Mouse (Mus musculus) heart, embryonic 13.5 days (tissue): ENCODE data around the gene Sp2. TPM values are rescaled to one million over a fixed set of nuclear protein-coding genes. Genes with fewer than 3 reads are reported as not detected.

Experiments
- ATAC-seq: fragments of 200-750 bp; cut with Nextera tagmentation; 2 replicates; pipeline ENCODE4 v1.8.0; 2017; ENCODE audit warnings: moderate TSS enrichment; ENCODE audit not compliant: insufficient number of reproducible peaks, low FRiP score, low TSS enrichment; ENCODE audit errors: extremely low read depth
- H3K27ac ChIP-seq: fragments of 300-500 bp; sonication (generic); replicated peaks from 2 replicates; pipeline ENCODE4 v1.5.1; 2015; ENCODE audit warnings: moderate library complexity, mild to moderate bottlenecking, inconsistent platforms
- H3K27me3 ChIP-seq: fragments of 300-500 bp; sonication (generic); replicated peaks from 2 replicates; pipeline ENCODE4 v1.6.1; 2015; ENCODE audit warnings: mild to moderate bottlenecking, inconsistent platforms
- H3K36me3 ChIP-seq: fragments of 300-500 bp; sonication (generic); 2 replicates; pipeline ENCODE4 v1.6.1; 2015; ENCODE audit warnings: mild to moderate bottlenecking, inconsistent platforms
- H3K4me1 ChIP-seq: fragments of 300-500 bp; sonication (generic); 2 replicates; pipeline ENCODE4 v1.6.1; 2015; ENCODE audit warnings: inconsistent platforms
- H3K4me2 ChIP-seq: fragments of 300-500 bp; sonication (generic); 2 replicates; pipeline ENCODE4 v1.6.1; 2015; ENCODE audit warnings: inconsistent platforms, mild to moderate bottlenecking, moderate library complexity
- H3K4me3 ChIP-seq: fragments of 300-500 bp; sonication (generic); 2 replicates; pipeline ENCODE4 v1.5.1; 2015; ENCODE audit warnings: moderate library complexity, mild to moderate bottlenecking, inconsistent platforms
- H3K9ac ChIP-seq: fragments of 300-500 bp; sonication (generic); 2 replicates; pipeline ENCODE4 v1.6.1; 2015; ENCODE audit warnings: inconsistent platforms, mild to moderate bottlenecking, moderate library complexity
- H3K9me3 ChIP-seq: fragments of 300-500 bp; sonication (generic); 2 replicates; pipeline ENCODE4 v1.6.1; 2016; ENCODE audit warnings: inconsistent platforms
- WGBS: fragments of 180-500 bp; shearing (Covaris S2); methylation state at CpG from one replicate; pipeline ENCODE4 v1.1.7; 2015; ENCODE audit warnings: mixed read lengths; 5-methylcytosine and 5-hydroxymethylcytosine counted together
- polyA plus RNA-seq: library from polyadenylated mRNA; unstranded; fragments of >200 nt; fragmentation: Nextera tagmentation; extraction: Ambion mirVana; gene quantifications from 2 replicates; pipeline ENCODE4 v1.2.1, GENCODE M21; 2015

The Sp2 gene
- polyA plus RNA-seq, 1 experiment from 2014 or later: 17.8 TPM

- no peaks in the 10 kb centered on the region for H3K9me3 ChIP-seq
- no peak overlapping the region for H3K9ac ChIP-seq
- H3K4me3 ChIP-seq: no peak overlapping the region
- WGBS: 80% methylated on average over 13 of the region's 13 CpGs
- no peak for ATAC-seq
- H3K27me3 ChIP-seq: peaks cover 22% of the 10 kb centered on the region
- H3K4me2 ChIP-seq: no peak overlapping the region
- H3K27ac ChIP-seq: no peak overlapping the region
- H3K36me3 ChIP-seq: peaks cover under 1% of the 10 kb centered on the region; the same call in 1 of the 2 replicates
- H3K4me1 ChIP-seq: peaks cover 36% of the 10 kb centered on the region
Observed at GRCm38 (mm10) chr11:96933562-96934276, 49.0 kb downstream of the Sp2 start.

GRCm38 (mm10) chr11:96931327-96932062 is 51.3 kb downstream of the Sp2 start:
- Histone ChIP-seq H3K27ac (no peak overlapping the region), H3K9me3 (no peaks in the 10 kb centered on the region), H3K27me3 (peaks cover 38% of the 10 kb centered on the region), H3K4me3 (no peak overlapping the region), H3K9ac (no peak overlapping the region; the same call in 1 of the 2 replicates), H3K36me3 (no peaks in the 10 kb centered on the region), H3K4me1 (peaks cover 28% of the 10 kb centered on the region), H3K4me2 (no peak overlapping the region)
- WGBS: 46% methylated on average over 8 of the region's 8 CpGs
- ATAC-seq: no peak

- H3K4me1 ChIP-seq: peaks cover 22% of the 10 kb centered on the region
- no peaks in the 10 kb centered on the region for H3K9me3 ChIP-seq
- no peak for ATAC-seq
- H3K27ac ChIP-seq: no peak overlapping the region
- no peak overlapping the region; the same call in 1 of the 2 replicates for H3K4me2 ChIP-seq
- no peak overlapping the region for H3K9ac ChIP-seq
- peaks cover 40% of the 10 kb centered on the region for H3K27me3 ChIP-seq
- H3K36me3 ChIP-seq: no peaks in the 10 kb centered on the region
- whole genome bisulfite sequencing: 49% methylated on average over 9 of the region's 9 CpGs
- no peak overlapping the region for H3K4me3 ChIP-seq
Observed at GRCm38 (mm10) chr11:96929766-96930331, 52.9 kb downstream of the Sp2 start.

GRCm38 (mm10) chr11:96929096-96929765 is 53.5 kb downstream of the Sp2 start:
- Histone ChIP-seq H3K9me3 (no peaks in the 10 kb centered on the region), H3K27ac (no peak overlapping the region), H3K4me3 (no peak overlapping the region), H3K9ac (no peak overlapping the region), H3K27me3 (peaks cover 40% of the 10 kb centered on the region), H3K4me2 (no peak overlapping the region), H3K4me1 (peaks cover 16% of the 10 kb centered on the region), H3K36me3 (no peaks in the 10 kb centered on the region)
- ATAC-seq: no peak
- WGBS: 13% methylated on average over 13 of the region's 13 CpGs

DNA sequence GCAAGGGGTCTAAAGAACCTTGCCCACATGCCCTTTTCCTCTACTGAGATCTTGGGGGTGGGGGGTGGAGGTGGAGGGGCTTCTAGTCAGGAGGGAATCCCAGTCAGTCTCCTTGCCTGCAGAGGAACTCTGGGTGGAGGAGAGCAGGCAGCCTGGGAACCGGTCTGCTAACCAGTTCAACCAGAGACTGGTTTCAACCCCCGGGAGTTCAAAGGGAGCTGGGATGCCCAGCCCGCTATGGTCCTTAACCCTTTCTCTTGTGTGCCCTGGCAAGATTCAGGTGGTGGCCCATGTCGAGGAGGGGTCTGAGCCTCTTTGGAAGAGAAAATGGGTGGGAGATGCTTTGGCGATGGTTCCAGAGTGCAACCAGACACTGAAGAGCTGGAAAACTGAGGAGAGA is 54.1 kb downstream of the Sp2 start:
- H3K27ac ChIP-seq: no peak overlapping the region
- 8% methylated on average over 5 of the region's 5 CpGs for WGBS
- no peak overlapping the region for H3K4me3 ChIP-seq
- no peak overlapping the region for H3K9ac ChIP-seq
- H3K27me3 ChIP-seq: peaks cover 40% of the 10 kb centered on the region
- peaks cover 15% of the 10 kb centered on the region for H3K4me1 ChIP-seq
- no peaks in the 10 kb centered on the region for H3K36me3 ChIP-seq
- no peaks in the 10 kb centered on the region for H3K9me3 ChIP-seq
- no peak overlapping the region for H3K4me2 ChIP-seq
- no peak for ATAC-seq

DNA sequence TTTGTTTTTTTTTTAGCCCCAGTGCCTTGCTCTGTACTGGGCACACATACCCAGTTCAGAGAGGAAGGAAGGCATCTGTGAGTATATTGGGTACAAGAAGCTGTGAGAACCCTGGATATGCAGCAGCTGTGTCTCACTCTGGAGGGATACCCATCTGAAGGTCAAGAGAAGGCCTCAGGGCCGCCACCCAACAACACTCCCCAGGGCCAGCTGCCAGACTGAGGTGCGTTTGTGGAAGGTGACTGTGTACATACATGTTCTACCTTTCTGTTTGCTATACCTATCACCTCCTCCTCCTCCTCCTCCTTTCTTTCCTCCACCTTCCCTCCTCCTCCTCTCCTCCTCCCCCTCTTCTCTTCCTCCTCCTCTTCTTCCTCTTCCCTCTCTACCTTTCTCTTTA is 54.7 kb downstream of the Sp2 start, which contains the start of gene Prr15l:
TSS of gene Prr15l (plus strand) at position 17 of the 400 bp plus-strand sequence.
- Histone ChIP-seq H3K4me2 (no peak within 1 kb of the TSS), H3K4me3 (no peak within 1 kb of the TSS), H3K9me3 (no peaks in the 10 kb centered on the region), H3K27me3 (peaks cover 40% of the 10 kb centered on the region), H3K27ac (no peak within 1 kb of the TSS), H3K9ac (no peak within 1 kb of the TSS), H3K4me1 (peaks cover 12% of the 10 kb centered on the region), H3K36me3 (no peaks in the 10 kb centered on the region)
- ATAC-seq: no peak
- WGBS: 65% methylated on average over 2 of the region's 2 CpGs

- ATAC-seq: no peak
- peaks cover 8% of the 10 kb centered on the region for H3K4me1 ChIP-seq
- 56% methylated on average over 5 of the region's 5 CpGs for WGBS
- no peak overlapping the region for H3K27ac ChIP-seq
- H3K36me3 ChIP-seq: no peaks in the 10 kb centered on the region
- no peaks in the 10 kb centered on the region for H3K9me3 ChIP-seq
- H3K9ac ChIP-seq: no peak overlapping the region
- H3K4me2 ChIP-seq: no peak overlapping the region
- no peak overlapping the region for H3K4me3 ChIP-seq
- peaks cover 40% of the 10 kb centered on the region for H3K27me3 ChIP-seq
Observed at GRCm38 (mm10) chr11:96926587-96926986, 56.2 kb downstream of the Sp2 start.

DNA sequence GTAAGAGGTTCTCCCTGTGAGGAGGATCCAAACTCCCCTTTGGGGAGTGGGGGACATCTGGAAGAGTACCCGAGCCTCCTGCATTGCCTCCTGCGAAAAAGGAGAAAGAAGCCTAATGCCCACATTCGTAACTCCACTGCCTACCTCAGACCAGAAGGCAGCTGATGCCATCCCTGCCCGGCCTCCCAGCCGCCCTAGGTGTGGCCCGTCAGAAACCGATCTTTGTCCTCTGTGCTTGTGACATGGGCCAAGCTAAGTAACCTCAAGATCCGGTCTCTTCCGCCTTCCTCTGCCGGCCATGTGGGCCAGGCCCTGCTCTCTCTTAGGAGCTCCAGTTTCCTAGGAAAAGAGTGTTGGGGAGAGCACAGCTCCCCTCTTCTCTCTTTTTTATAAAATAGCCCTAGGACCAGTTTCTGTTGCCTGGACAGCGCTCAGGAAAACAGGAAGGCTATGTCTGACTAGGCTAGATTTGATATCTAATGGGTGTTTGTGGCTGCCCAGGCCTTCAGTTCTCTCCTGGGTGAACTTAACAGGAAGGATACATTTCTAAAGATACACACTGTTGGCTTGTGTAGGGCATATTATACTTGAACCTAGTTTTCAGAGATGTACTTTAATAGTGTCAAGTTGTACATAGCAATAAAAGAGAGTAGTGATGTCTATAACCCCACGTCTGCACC is 57.1 kb downstream of the Sp2 start:
- no peaks in the 10 kb centered on the region for H3K36me3 ChIP-seq
- no peak overlapping the region for H3K27ac ChIP-seq
- no peak overlapping the region for H3K4me3 ChIP-seq
- ATAC-seq: no peak
- H3K9me3 ChIP-seq: no peaks in the 10 kb centered on the region
- WGBS: 81% methylated on average over 12 of the region's 12 CpGs
- H3K4me2 ChIP-seq: no peak overlapping the region
- peaks cover 36% of the 10 kb centered on the region for H3K27me3 ChIP-seq
- no peak overlapping the region for H3K9ac ChIP-seq
- H3K4me1 ChIP-seq: peaks cover 6% of the 10 kb centered on the region; the same call in 1 of the 2 replicates

DNA sequence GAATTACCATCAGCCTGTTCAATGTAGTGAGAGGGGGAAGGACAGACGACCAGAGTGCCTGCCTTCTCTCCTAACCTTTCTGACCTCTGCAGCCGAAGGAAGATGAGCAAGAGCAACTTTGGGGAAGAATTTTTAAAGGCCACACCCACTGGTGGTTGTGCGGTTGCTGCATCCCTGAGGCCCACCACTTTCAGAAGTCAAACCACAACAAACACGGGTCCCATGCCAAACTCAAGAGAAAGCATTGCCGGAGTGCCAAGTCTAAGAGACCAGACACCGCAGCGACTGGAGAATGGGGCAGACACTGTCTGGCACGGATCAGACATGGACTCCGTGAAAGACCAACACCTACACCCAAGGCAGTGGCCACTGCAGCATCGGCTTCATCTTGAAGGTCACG is 57.9 kb downstream of the Sp2 start:
- 73% methylated on average over 11 of the region's 11 CpGs for WGBS

DNA sequence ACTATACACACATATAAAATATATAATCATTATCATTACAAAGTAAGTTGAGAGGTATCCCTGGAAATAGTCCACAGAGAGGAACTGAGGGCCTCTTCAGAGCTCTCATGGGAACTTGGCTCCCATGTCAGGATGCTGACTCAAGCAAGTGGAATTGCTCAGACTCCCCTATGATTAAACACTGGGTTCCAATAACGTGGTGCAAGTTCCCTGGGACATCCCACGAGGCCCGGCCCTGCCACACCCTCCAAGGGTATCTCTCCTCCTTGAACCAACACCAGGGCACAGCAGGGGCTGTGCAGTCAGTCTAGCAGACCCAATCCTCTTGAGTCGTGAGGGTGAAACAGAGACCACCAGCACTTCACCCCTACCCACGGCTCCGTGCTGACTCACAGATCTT is 63.8 kb downstream of the Sp2 start:
- H3K4me3 ChIP-seq: no peak overlapping the region
- no peak overlapping the region for H3K4me2 ChIP-seq
- H3K27me3 ChIP-seq: no peaks in the 10 kb centered on the region; the same call in 1 of the 2 replicates
- WGBS: 36% methylated on average over 6 of the region's 6 CpGs
- H3K4me1 ChIP-seq: peaks cover 24% of the 10 kb centered on the region
- ATAC-seq: no peak
- H3K27ac ChIP-seq: no peak overlapping the region
- H3K36me3 ChIP-seq: no peaks in the 10 kb centered on the region
- no peaks in the 10 kb centered on the region for H3K9me3 ChIP-seq
- no peak overlapping the region for H3K9ac ChIP-seq

More for the DNA sequence above, 57.9 kb downstream of the Sp2 start:
- H3K4me1 ChIP-seq: peaks cover 6% of the 10 kb centered on the region; the same call in 1 of the 2 replicates
- H3K27me3 ChIP-seq: peaks cover 30% of the 10 kb centered on the region
- no peak overlapping the region for H3K4me2 ChIP-seq
- no peak for ATAC-seq
- H3K36me3 ChIP-seq: no peaks in the 10 kb centered on the region
- H3K9ac ChIP-seq: no peak overlapping the region
- no peaks in the 10 kb centered on the region for H3K9me3 ChIP-seq
- no peak overlapping the region for H3K4me3 ChIP-seq
- no peak overlapping the region for H3K27ac ChIP-seq
